Mouse (Mus musculus) neural tube, embryonic 12.5 days (tissue): Measurements from ENCODE around the gene Zic4. TPM values are rescaled to one million over a fixed set of nuclear protein-coding genes. Genes with fewer than 3 reads are reported as not detected.

ENCODE experiments used
- ATAC-seq: fragments of 200-750 bp; cut with Nextera tagmentation; 2 replicates; pipeline ENCODE4 v1.8.0; 2017; ENCODE audit warnings: low read depth, mild to moderate bottlenecking, moderate TSS enrichment, moderate library complexity; ENCODE audit not compliant: low FRiP score
- H3K27ac ChIP-seq: fragments of 300-500 bp; sonication (generic); 2 replicates; pipeline ENCODE4 v1.5.1; 2016
- H3K27me3 ChIP-seq: fragments of 300-500 bp; sonication (generic); replicated peaks from 2 replicates; pipeline ENCODE4 v1.6.1; 2016; ENCODE audit warnings: mild to moderate bottlenecking
- H3K36me3 ChIP-seq: fragments of 300-500 bp; sonication (generic); 2 replicates; pipeline ENCODE4 v1.6.1; 2016; ENCODE audit warnings: mild to moderate bottlenecking
- H3K4me1 ChIP-seq: fragments of 300-500 bp; sonication (generic); 2 replicates; pipeline ENCODE4 v1.6.1; 2016
- H3K4me2 ChIP-seq: fragments of 300-500 bp; sonication (generic); replicated peaks from 2 replicates; pipeline ENCODE4 v1.6.1; 2016; ENCODE audit warnings: mild to moderate bottlenecking
- H3K4me3 ChIP-seq: fragments of 300-500 bp; sonication (generic); 2 replicates; pipeline ENCODE4 v1.5.1; 2016
- H3K9ac ChIP-seq: fragments of 300-500 bp; sonication (generic); 2 replicates; pipeline ENCODE4 v1.6.1; 2016; ENCODE audit warnings: mild to moderate bottlenecking
- H3K9me3 ChIP-seq: fragments of 300-500 bp; sonication (generic); 2 replicates; pipeline ENCODE4 v1.6.1; 2016; ENCODE audit warnings: mild to moderate bottlenecking
- WGBS: fragments of 180-500 bp; shearing (Covaris S2); methylation state at CpG from one replicate; pipeline ENCODE4 v1.1.7; 2016; 5-methylcytosine and 5-hydroxymethylcytosine counted together
- polyA plus RNA-seq: library from polyadenylated mRNA; unstranded; fragments of >200 nt; fragmentation: Nextera tagmentation; extraction: Ambion mirVana; gene quantifications from 2 replicates; pipeline ENCODE4 v1.2.1, GENCODE M21; 2016

Zic4 gene
- 62.8 and 66.6 TPM in 2 replicates for polyA plus RNA-seq

DNA sequence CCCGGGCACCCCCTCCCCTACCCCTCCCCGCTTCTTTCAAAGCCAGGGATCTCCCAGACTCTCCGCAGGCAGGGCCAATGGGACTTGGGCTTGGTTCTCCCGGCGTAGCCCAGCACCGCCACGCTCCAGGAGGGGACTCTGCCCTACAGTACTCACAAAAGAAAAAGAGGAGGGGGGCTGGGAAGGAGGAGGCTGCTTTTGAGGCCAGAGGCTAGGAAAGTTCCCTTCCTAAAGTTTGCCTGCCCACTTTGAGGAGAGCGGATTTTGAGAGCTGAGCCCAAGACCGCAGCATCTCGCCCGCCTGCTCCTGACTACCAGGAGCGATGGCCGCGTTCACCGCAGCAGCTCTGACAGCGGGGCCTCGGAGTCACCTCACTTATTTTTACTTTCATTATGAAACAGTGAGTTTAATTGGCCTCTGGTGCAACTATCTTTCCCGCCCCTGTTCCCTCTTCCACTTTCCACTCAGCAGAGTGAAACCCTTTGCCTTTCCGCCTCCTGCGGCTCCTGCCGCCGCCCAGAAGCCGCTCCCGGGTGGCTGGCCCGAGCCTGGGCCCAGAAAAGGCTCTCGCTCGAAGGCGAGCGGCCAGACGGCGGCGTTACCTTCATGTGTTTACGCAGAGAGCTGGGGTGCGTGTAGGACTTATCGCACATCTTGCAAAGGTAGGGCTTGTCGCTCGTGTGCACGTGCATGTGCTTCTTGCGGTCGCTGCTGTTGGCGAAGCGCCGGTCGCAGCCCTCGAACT, at the start of gene Zic4:
Gene Zic4 (plus strand): TSS at position 558 of the 746 bp plus-strand sequence.
- peak; percentile 29; the same call in 1 of the 2 replicates for ATAC-seq
- H3K9me3 ChIP-seq: no peaks in the 10 kb centered on the region
- H3K36me3 ChIP-seq: peaks cover 12% of the 10 kb centered on the region; the same call in 1 of the 2 replicates
- H3K4me3 ChIP-seq: peak within 1 kb of the TSS; percentile 82
- H3K27ac ChIP-seq: peak within 1 kb of the TSS; percentile 98
- H3K9ac ChIP-seq: peak within 1 kb of the TSS; percentile 98
- under 1% methylated on average over 45 of the region's 45 CpGs for WGBS
- no peaks in the 10 kb centered on the region for H3K4me1 ChIP-seq
- H3K4me2 ChIP-seq: peak within 1 kb of the TSS; percentile 60
- H3K27me3 ChIP-seq: peaks cover 22% of the 10 kb centered on the region

DNA sequence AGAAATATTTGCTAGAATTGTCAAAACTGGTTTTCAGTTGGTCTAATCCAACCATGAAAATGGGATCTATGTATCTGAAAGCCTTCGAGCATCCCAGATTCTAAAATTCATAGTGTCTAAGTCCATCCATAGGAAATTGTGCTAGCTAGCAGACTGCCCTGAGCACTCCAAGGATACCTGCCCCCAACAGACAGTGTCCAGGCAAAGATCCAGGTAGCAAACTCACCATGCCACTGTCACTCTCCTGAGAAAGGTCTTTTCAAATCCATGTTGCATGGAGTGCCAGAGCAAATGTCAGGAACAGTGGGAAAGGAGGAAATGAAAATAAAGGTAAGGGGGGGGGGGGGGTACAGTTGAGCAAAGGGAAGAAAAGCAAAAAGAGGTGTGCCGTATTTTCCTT, 14.6 kb upstream of the Zic4 start:
- H3K4me2 ChIP-seq: no peak overlapping the region
- H3K27ac ChIP-seq: no peak overlapping the region
- H3K4me1 ChIP-seq: no peaks in the 10 kb centered on the region
- 77% methylated on average over 2 of the region's 2 CpGs for WGBS
- no peak overlapping the region for H3K9ac ChIP-seq
- no peak for ATAC-seq
- H3K27me3 ChIP-seq: peaks cover 20% of the 10 kb centered on the region
- no peaks in the 10 kb centered on the region for H3K36me3 ChIP-seq
- no peaks in the 10 kb centered on the region for H3K9me3 ChIP-seq
- H3K4me3 ChIP-seq: no peak overlapping the region

DNA sequence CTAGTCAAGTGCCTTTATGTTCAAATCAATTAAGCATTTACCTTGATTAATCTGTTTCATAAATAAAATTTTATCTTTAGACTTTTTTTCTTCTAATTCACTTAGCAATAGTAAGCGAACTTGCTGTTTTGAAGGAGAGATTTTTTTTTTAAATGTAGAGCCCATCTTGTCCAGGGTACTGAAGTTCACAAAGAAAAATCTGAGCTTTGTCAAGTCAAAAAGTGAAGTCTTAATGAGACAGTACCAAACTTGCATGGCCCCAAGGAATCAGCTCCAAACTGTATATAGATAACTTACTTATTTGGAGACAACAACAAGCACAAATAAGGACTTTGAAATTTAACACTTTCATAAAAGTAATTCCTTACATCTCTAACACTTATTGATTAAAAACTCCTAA, 13.5 kb upstream of the Zic4 start:
- H3K9me3 ChIP-seq: no peaks in the 10 kb centered on the region
- peak overlapping the region; percentile 41; the same call in 1 of the 2 replicates for H3K4me2 ChIP-seq
- H3K9ac ChIP-seq: no peak overlapping the region
- no peak for ATAC-seq
- no peak overlapping the region for H3K27ac ChIP-seq
- no peaks in the 10 kb centered on the region for H3K36me3 ChIP-seq
- H3K4me1 ChIP-seq: peaks cover 1% of the 10 kb centered on the region; the same call in 1 of the 2 replicates
- H3K4me3 ChIP-seq: no peak overlapping the region
- WGBS: 40% methylated on average over 1 of the region's 1 CpGs
- peaks cover 28% of the 10 kb centered on the region for H3K27me3 ChIP-seq

DNA sequence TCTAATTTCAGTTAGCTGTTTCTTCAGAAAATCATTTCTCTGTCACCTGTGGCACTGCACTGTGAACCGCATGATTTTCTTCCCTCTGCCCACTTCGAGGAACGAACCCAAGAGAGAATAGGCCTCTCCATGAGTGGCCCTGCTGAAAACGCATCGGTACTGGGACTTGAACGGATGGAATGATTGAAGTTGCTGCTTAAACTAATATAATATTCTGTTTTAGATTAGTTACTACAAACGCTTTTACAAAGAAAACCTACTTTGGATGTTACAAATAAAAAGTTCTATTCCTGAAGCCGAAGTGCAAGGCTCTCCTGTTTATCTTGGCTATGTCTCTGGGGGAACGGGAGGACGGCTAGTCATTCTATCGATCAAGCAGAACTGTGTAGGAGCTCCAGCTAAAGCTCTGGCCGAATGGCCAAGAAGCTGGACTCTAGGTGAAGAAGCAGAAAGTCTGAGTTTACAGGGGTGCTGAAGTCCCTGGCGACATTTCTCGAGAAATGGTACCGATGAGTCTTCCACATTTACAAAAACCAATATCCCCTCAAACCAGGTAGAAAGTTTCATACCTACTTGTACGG, 11.9 kb upstream of the Zic4 start:
- Histone ChIP-seq H3K27ac (0 out of 2 replicates have a peak overlapping the region, but pooled peaks have one; percentile 2), H3K9ac (peak overlapping the region; percentile 52; the same call in 1 of the 2 replicates), H3K4me2 (peak overlapping the region; percentile 59), H3K9me3 (no peaks in the 10 kb centered on the region), H3K27me3 (peaks cover 41% of the 10 kb centered on the region), H3K4me3 (peak overlapping the region; percentile 30), H3K4me1 (peaks cover 9% of the 10 kb centered on the region), H3K36me3 (no peaks in the 10 kb centered on the region)
- WGBS: under 1% methylated on average over 16 of the region's 16 CpGs
- ATAC-seq: no peak

DNA sequence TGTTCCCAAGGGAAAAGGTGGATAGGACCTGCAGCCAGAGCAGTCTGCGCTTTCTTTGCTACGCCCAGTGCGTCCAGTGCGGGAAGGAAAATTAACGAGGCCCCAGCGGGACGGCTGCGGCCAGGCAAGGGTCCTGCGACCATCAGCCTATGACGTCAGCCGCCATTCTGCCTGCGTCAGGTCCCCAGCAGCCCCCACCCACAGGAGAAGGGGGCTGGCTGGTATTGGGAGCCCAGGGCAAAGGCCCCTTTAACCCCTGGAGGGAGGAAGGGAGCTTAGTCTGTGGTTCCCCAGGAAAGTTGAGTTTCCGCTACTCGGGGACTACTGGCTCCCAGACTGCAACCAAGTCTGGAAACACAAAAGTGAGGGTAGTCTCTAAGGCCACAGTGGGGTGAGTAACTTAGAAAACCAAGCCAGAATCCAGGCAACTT, 11.3 kb upstream of the Zic4 start:
- H3K27me3 ChIP-seq: peaks cover 47% of the 10 kb centered on the region
- no peaks in the 10 kb centered on the region for H3K9me3 ChIP-seq
- WGBS: 0% methylated on average over 14 of the region's 14 CpGs
- peaks cover 13% of the 10 kb centered on the region for H3K4me1 ChIP-seq
- peak; percentile 56 for ATAC-seq
- no peaks in the 10 kb centered on the region for H3K36me3 ChIP-seq
- peak overlapping the region; percentile 52 for H3K9ac ChIP-seq
- H3K4me2 ChIP-seq: peak overlapping the region; percentile 59
- H3K27ac ChIP-seq: 0 out of 2 replicates have a peak overlapping the region, but pooled peaks have one; percentile 2
- H3K4me3 ChIP-seq: peak overlapping the region; percentile 30

DNA sequence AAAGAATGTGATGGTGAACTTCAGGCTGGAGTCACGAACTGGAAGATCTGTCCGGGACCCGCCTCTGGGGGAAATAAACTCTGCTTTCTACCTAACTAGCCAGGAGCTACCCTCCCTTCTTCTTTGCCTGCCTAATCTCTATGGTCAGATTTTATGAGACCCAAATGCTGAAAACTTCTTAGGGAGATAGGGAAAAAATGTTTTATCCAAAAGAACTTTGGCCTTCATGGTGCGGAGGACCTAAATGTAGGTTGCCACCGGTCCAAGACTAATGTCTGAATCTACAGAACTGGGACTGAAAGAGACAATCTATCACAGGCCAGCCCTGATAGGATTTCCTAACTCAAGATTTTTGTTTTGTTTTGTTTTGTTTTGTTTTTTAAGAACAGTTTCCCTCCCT, 10.9 kb upstream of the Zic4 start:
- peaks cover 15% of the 10 kb centered on the region for H3K4me1 ChIP-seq
- peak overlapping the region; percentile 52 for H3K9ac ChIP-seq
- peak overlapping the region; percentile 59 for H3K4me2 ChIP-seq
- WGBS: 4% methylated on average over 5 of the region's 5 CpGs
- H3K27ac ChIP-seq: 0 out of 2 replicates have a peak overlapping the region, but pooled peaks have one; percentile 2
- H3K9me3 ChIP-seq: no peaks in the 10 kb centered on the region
- ATAC-seq: no peak
- peak overlapping the region; percentile 30 for H3K4me3 ChIP-seq
- H3K36me3 ChIP-seq: no peaks in the 10 kb centered on the region
- H3K27me3 ChIP-seq: peaks cover 50% of the 10 kb centered on the region

DNA sequence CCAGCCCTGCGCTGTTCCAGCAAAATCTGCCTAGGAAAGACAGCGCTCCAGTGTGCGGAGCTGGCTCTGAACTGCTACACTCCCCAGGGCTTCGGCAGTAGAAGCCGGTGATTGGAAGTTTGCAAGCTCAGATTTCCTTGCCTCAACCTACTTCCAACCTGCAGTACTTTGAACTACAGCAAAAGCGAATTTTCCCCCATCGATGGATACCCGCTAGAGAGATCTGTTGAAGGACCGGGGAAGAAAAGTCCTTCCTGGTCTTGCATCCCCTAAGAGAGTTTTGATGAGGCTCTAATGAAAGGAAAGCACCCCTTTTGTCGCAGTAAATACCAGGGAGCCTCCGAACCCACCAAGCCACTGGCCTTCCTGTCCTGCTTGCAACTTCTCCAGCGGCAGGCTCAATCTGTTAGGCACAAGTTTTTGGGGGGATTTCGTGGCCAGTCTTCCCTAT, 10.2 kb upstream of the Zic4 start:
- no peak overlapping the region for H3K27ac ChIP-seq
- H3K9ac ChIP-seq: peak overlapping the region; percentile 52
- 1% methylated on average over 13 of the region's 13 CpGs for WGBS
- H3K4me2 ChIP-seq: peak overlapping the region; percentile 59
- H3K4me1 ChIP-seq: peaks cover 15% of the 10 kb centered on the region
- peaks cover 56% of the 10 kb centered on the region for H3K27me3 ChIP-seq
- no peaks in the 10 kb centered on the region for H3K9me3 ChIP-seq
- peak overlapping the region; percentile 32 for H3K4me3 ChIP-seq
- ATAC-seq: no peak
- no peaks in the 10 kb centered on the region for H3K36me3 ChIP-seq

DNA sequence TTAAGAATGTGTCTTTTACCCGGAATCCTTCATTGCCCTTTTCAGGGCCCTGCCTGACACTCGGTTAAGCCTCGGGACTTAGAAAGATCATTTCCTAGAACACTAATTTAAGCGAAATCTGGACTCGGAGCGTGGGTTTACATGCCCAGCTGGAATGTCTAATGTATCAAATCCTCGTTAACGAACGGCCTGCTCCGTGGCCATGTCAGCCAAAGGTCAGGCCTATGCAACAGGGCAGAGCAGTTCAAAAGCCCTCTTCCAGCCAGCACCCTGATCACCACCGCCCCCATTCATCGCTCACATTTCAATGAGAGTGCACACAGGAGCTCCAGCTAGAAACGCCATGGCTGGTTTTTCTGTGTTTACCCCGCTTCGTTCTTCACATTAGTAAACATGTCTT, 9.4 kb upstream of the Zic4 start:
- H3K4me1 ChIP-seq: peaks cover 15% of the 10 kb centered on the region
- no peaks in the 10 kb centered on the region for H3K9me3 ChIP-seq
- H3K4me2 ChIP-seq: peak overlapping the region; percentile 59
- peaks cover 60% of the 10 kb centered on the region for H3K27me3 ChIP-seq
- ATAC-seq: no peak
- H3K27ac ChIP-seq: no peak overlapping the region; the same call in 1 of the 2 replicates
- H3K9ac ChIP-seq: peak overlapping the region; percentile 52
- H3K4me3 ChIP-seq: peak overlapping the region; percentile 14; the same call in 1 of the 2 replicates
- under 1% methylated on average over 15 of the region's 15 CpGs for WGBS
- H3K36me3 ChIP-seq: no peaks in the 10 kb centered on the region

DNA sequence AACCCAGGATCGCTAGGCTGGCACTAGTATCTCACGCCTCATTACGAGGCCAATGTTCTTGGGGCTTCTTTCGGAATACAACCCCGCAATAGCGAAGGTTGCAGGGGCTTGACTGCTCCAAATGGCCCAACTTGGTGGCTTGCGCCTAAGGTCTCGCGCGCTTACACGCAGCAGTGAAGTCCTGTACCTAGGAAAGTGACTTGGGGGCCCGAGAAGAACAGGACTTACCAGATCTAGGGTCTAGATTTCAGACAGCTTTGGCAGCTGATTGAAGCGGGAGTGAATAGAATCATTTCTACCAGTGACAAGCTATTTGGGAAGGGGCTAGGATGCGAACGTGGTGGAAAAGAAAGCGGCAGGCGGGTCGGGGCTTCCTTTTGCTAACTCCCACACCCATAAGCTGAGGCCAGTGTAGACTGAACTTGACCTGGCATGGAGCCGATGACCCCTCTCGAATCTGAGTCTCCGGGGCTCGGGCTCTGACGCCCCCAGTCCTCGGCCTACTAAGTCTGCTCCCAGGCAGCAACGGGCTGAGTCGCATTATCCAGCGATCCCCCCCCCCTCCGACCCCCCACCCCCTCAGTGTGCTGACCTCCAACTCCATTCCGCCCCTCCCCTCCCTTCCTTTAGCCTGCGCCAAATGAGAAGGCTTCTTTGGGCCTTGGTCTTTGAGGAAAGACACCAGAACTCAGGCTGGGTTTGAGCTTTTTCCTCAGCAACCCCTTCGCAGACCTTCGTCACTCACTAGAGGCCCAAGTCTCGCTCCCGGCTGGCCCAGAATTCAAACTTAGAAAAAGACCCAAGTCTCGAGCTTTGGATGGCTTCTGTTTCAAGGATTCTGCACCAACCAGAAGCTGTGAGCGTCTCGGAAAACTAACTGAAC, 8.4 kb upstream of the Zic4 start:
- WGBS: 4% methylated on average over 37 of the region's 37 CpGs
- Histone ChIP-seq H3K27ac (peak overlapping the region; percentile 53), H3K27me3 (peaks cover 60% of the 10 kb centered on the region), H3K9me3 (no peaks in the 10 kb centered on the region), H3K9ac (peak overlapping the region; percentile 63), H3K4me1 (peaks cover 15% of the 10 kb centered on the region), H3K4me2 (peak overlapping the region; percentile 59), H3K36me3 (no peaks in the 10 kb centered on the region), H3K4me3 (peak overlapping the region; percentile 29)
- no peak for ATAC-seq

DNA sequence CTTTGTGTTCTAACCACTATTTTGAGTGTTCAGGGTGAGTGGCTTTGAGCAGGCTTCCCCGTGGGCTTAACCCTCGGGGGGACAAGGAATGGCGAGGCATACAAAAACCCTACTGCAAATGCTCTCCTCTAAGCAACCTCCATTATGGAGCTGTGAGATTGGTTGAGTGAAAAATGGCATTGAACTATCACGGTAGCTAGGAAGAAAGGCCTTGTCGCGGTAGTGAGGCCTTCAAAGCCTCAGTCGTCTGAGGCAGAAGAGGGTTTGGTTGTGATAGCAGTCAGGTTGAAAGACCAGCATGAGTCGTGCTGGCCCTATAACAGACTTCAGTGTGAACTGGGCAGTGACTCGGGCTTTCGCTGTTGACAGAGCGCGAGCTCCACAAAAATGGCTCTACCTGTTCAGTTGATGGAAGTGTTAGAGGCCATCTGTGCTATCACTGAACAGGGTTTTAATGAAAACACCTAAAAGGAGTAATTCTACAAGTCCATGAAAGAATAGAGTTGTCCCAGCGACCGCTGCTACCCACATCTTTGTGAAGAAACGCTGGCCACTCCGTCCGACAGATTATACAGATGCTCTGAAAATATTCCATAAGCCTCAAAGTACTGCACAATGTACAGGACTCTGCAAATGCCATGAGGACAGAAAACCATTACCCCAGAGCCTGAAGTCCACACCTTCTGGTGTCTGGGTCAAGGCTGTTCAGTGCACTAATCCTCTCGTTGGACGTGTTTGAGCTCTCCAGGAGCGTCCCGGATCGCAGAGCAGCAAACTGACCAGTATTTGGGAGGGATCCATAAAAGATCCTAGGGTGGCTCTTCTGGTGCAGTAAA, 7.6 kb upstream of the Zic4 start:
- 3% methylated on average over 22 of the region's 22 CpGs for WGBS
- 0 out of 2 replicates have a peak, but pooled peaks have one; percentile 0 for ATAC-seq
- H3K4me3 ChIP-seq: peak overlapping the region; percentile 29
- H3K9me3 ChIP-seq: no peaks in the 10 kb centered on the region
- H3K27ac ChIP-seq: peak overlapping the region; percentile 57
- H3K4me2 ChIP-seq: peak overlapping the region; percentile 59
- no peaks in the 10 kb centered on the region for H3K36me3 ChIP-seq
- H3K27me3 ChIP-seq: peaks cover 60% of the 10 kb centered on the region
- H3K9ac ChIP-seq: peak overlapping the region; percentile 63
- H3K4me1 ChIP-seq: peaks cover 15% of the 10 kb centered on the region

DNA sequence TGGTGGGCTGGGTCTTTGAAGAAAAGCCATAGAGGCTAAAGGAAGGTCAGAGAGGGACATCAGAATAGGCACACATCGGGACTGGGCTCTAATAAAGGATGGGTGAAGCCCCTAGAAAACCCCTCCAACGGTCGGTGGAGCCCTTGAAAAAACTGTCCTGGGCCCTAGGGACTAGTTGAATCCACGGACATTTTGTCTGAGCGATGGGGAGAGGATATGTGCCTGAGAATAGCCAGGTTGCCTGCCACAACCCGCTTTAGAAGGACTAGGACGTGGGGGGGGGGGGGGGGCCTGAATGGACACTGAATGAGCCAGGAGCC, 7.0 kb upstream of the Zic4 start:
- Histone ChIP-seq H3K36me3 (no peaks in the 10 kb centered on the region), H3K9ac (peak overlapping the region; percentile 63), H3K9me3 (no peaks in the 10 kb centered on the region), H3K27me3 (peaks cover 58% of the 10 kb centered on the region), H3K4me1 (peaks cover 15% of the 10 kb centered on the region), H3K4me2 (peak overlapping the region; percentile 59), H3K4me3 (peak overlapping the region; percentile 29), H3K27ac (peak overlapping the region; percentile 57)
- under 1% methylated on average over 7 of the region's 7 CpGs for WGBS
- ATAC-seq: peak; percentile 17; the same call in 1 of the 2 replicates
